In the genomic region with DNA sequence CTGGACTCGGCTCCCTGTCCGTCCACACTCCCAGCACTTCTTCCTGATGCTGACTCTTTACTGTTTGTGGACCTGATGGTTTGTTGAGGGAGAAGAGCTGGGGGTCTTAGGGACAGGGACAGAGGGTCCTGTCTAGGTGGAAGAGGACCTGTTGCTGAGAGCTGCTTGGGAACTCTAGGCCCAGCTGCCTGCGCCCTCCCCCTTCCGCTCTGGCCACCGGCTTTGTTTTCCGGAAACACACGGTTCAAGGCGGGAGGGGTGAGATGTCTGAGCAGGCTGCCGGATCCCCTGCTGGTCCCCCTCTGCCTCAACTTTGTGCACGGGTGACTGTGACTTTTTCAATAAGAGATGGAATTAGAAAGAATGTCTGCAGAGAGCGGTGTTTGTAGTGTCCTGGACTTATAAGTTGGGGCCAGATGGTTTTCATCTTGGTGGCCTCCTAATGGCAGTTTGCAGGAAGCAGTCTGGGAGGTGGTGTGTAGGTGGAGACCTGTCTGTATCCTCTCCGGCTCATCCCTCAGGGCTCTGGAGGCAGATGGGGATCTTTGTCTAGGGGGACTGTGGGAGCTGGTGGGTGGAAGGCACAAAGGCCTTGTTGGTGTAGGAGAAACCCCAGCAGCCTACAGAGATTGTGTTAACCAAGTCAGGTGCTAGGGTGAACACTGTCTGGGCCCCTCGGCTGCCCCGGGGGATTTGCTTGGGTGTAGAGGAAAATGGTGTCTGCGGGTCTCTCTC, we compare ENCODE assay signal across 8 mouse cellular contexts. TPM values are rescaled to one million over a fixed set of nuclear protein-coding genes. Genes with fewer than 3 reads are reported as not detected.
DNase-seq lines count a peak whose midpoint lies in the region; ATAC-seq and TF ChIP-seq lines count a peak whose summit lies in the region.

No protein-coding gene starts in this region.

- no peaks in the 10 kb centered on the region for H3K36me3 ChIP-seq in liver, adult 2 months (ENCODE audit: control insufficient read depth, insufficient read depth, low read length)
- H3K36me3 ChIP-seq in midbrain, embryonic 16.5 days (ENCODE audit: control insufficient read depth, insufficient read depth, low read length) = no peaks in the 10 kb centered on the region

- H3K4me1 ChIP-seq in liver, adult 2 months (ENCODE audit: control insufficient read depth, insufficient read depth, low read length) = peaks cover 35% of the 10 kb centered on the region
- peaks cover 24% of the 10 kb centered on the region for H3K4me1 ChIP-seq in midbrain, embryonic 16.5 days (ENCODE audit: control insufficient read depth, insufficient read depth, low read length)

- 14% methylated on average over 15 of the region's 15 CpGs for WGBS in liver, adult 2 months
- 17% methylated on average over 15 of the region's 15 CpGs for WGBS in midbrain, embryonic 16.5 days

- H3K9me3 ChIP-seq in midbrain, embryonic 16.5 days (replicated peaks; ENCODE audit: control insufficient read depth, low read length, poor library complexity, severe bottlenecking) = no peaks in the 10 kb centered on the region

- peak overlapping the region; percentile 59 for H3K4me2 ChIP-seq in midbrain, embryonic 16.5 days (ENCODE audit: low read length)

- DNase-seq in ovary, postnatal 36 days (ENCODE audit: low spot score) = peak; percentile 39
- DNase-seq in ovary, postnatal 10 days (ENCODE audit: low spot score) = no peak
- peak; percentile 59 for DNase-seq in cerebellum, adult 8-10 months
- DNase-seq in gastrocnemius, postnatal 10 days = peak; percentile 47
- peak; percentile 20 for DNase-seq in hindlimb bud, embryonic 11.5 days (ENCODE audit: extremely low spot score, low read depth, low spot score)
- DNase-seq in liver, adult 2 months (ENCODE audit: extremely low read depth, low read depth, low spot score) = peak; percentile 47
- DNase-seq in testis, postnatal 10 days (ENCODE audit: low spot score) = peak; percentile 71

- H3K27ac ChIP-seq in liver, adult 2 months (replicated peaks; ENCODE audit: insufficient read depth, low read depth, low read length) = peak overlapping the region; percentile 70
- H3K27ac ChIP-seq in midbrain, embryonic 16.5 days (ENCODE audit: low read length) = peak overlapping the region; percentile 98; the same call in 1 of the 2 replicates

- no peak for ATAC-seq in midbrain, embryonic 16.5 days

- peaks cover 51% of the 10 kb centered on the region for H3K79me2 ChIP-seq in liver, adult 2 months (ENCODE audit: control insufficient read depth, insufficient read depth, low read length)

- peak overlapping the region; percentile 88 for H3K9ac ChIP-seq in liver, adult 2 months (ENCODE audit: low read depth, low read length)
- H3K9ac ChIP-seq in midbrain, embryonic 16.5 days (ENCODE audit: low read depth, low read length) = peak overlapping the region; percentile 95

- H3K4me3 ChIP-seq in liver, adult 2 months (ENCODE audit: insufficient read depth, low read depth, low read length) = peak overlapping the region; percentile 78
- peak overlapping the region; percentile 83 for H3K4me3 ChIP-seq in midbrain, embryonic 16.5 days (ENCODE audit: low read depth, low read length)

- H3K27me3 ChIP-seq in liver, adult 2 months (ENCODE audit: control insufficient read depth, insufficient read depth, low read length) = no peaks in the 10 kb centered on the region
- H3K27me3 ChIP-seq in midbrain, embryonic 16.5 days (ENCODE audit: control insufficient read depth, insufficient read depth, low read depth, low read length) = no peaks in the 10 kb centered on the region

- 0 out of 2 replicates have a peak, but pooled peaks have one; percentile 30 for TF ChIP-seq POLR2A in liver, adult 2 months (IDR thresholded peaks at IDR 0.05; ENCODE audit: extremely low read depth, insufficient read depth, low read length)

- TF ChIP-seq CTCF in liver, adult 2 months (IDR thresholded peaks at IDR 0.05; ENCODE audit: low read depth, low read length) = no peak

RNA-seq across cellular contexts. Expression of gene Csnk1g2, which starts 1.0 kb away (rescaled TPM):
- total RNA-seq in gastrocnemius, postnatal 10 days (2021) = 100 to 1,000 TPM; 121 to 141 TPM
- total RNA-seq in liver, adult 2 months (2014; rRNA removed) = 54.4 and 56.1 TPM in 2 replicates
- polyA plus RNA-seq in liver, adult 2 months (2012; rRNA removed) = 110 and 123 TPM in 2 replicates
- polyA plus RNA-seq in midbrain, embryonic 16.5 days (2015; fragmentation: Nextera tagmentation; extraction: Ambion mirVana) = 79.9 and 96.8 TPM in 2 replicates

RNA-seq across cellular contexts. Expression of gene Gm49322, which starts 17.8 kb away (rescaled TPM):
- 1 to 10 TPM in 1 of 2 experiments, under 1 TPM in 1; 0.45 to 1.2 TPM for total RNA-seq in gastrocnemius, postnatal 10 days (2021)
- total RNA-seq in liver, adult 2 months (2014; rRNA removed) = 0.28 and 0.34 TPM in 2 replicates
- polyA plus RNA-seq in liver, adult 2 months (2012; rRNA removed) = 0.54 and 0.70 TPM in 2 replicates
- 3.0 and 4.0 TPM in 2 replicates for polyA plus RNA-seq in midbrain, embryonic 16.5 days (2015; fragmentation: Nextera tagmentation; extraction: Ambion mirVana)

RNA-seq across cellular contexts. Expression of gene Adat3, which starts 20.9 kb away (rescaled TPM):
- 1 to 10 TPM in 1 of 2 experiments, under 1 TPM in 1; 0.99 to 1.3 TPM for total RNA-seq in gastrocnemius, postnatal 10 days (2021)
- 0.28 and 1.4 TPM in 2 replicates for total RNA-seq in liver, adult 2 months (2014; rRNA removed)
- polyA plus RNA-seq in liver, adult 2 months (2012; rRNA removed) = 3.3 and 5.5 TPM in 2 replicates
- polyA plus RNA-seq in midbrain, embryonic 16.5 days (2015; fragmentation: Nextera tagmentation; extraction: Ambion mirVana) = 4.5 and 6.2 TPM in 2 replicates

RNA-seq across cellular contexts. Expression of gene Scamp4, which starts 21.0 kb away (rescaled TPM):
- 10 to 100 TPM; 18.4 to 23.9 TPM for total RNA-seq in gastrocnemius, postnatal 10 days (2021)
- total RNA-seq in liver, adult 2 months (2014; rRNA removed) = 7.6 and 11.4 TPM in 2 replicates
- 61.2 and 63.2 TPM in 2 replicates for polyA plus RNA-seq in liver, adult 2 months (2012; rRNA removed)
- 61.2 and 64.3 TPM in 2 replicates for polyA plus RNA-seq in midbrain, embryonic 16.5 days (2015; fragmentation: Nextera tagmentation; extraction: Ambion mirVana)

RNA-seq across cellular contexts. Expression of gene Btbd2, which starts 33.2 kb away (rescaled TPM):
- 10 to 100 TPM; 39.9 to 40.3 TPM for total RNA-seq in gastrocnemius, postnatal 10 days (2021)
- 16.2 and 19.7 TPM in 2 replicates for total RNA-seq in liver, adult 2 months (2014; rRNA removed)
- 36.1 and 36.8 TPM in 2 replicates for polyA plus RNA-seq in liver, adult 2 months (2012; rRNA removed)
- polyA plus RNA-seq in midbrain, embryonic 16.5 days (2015; fragmentation: Nextera tagmentation; extraction: Ambion mirVana) = 71.8 and 73.5 TPM in 2 replicates
